Mouse (Mus musculus) large intestine, adult 2 months (tissue): Measurements from ENCODE around the gene Dnal1. TPM values are rescaled to one million over a fixed set of nuclear protein-coding genes. Genes with fewer than 3 reads are reported as not detected.

Source experiments
- DNase-seq: peaks from one replicate; pipeline ENCODE4 v3.0.0-alpha.2; 2012; ENCODE audit warnings: low read depth, low spot score
- WGBS: fragments of 180-500 bp; shearing (Covaris S2); methylation state at CpG from one replicate; pipeline ENCODE4 v1.1.7; 2018; 5-methylcytosine and 5-hydroxymethylcytosine counted together
- polyA plus RNA-seq: library from polyadenylated mRNA; depleted of rRNA; stranded (reverse); fragments of >200 nt; gene quantifications from 2 replicates; pipeline ENCODE4 v1.2.3, GENCODE M21; 2012

Gene Dnal1
- polyA plus RNA-seq, 1 experiment, result 0.69 TPM

GRCm38 (mm10) chr12:84119584-84119983 is 5.4 kb downstream of the Dnal1 start:
- no peak for DNase-seq
- WGBS, result 97% methylated on average over 5 of the region's 5 CpGs

- WGBS, result 83% methylated on average over 12 of the region's 12 CpGs
- DNase-seq, result no peak
Observed at GRCm38 (mm10) chr12:84125892-84126291, 11.7 kb downstream of the Dnal1 start.

GRCm38 (mm10) chr12:84126899-84127298 is 12.7 kb downstream of the Dnal1 start:
- 87% methylated on average over 2 of the region's 2 CpGs for WGBS
- no peak for DNase-seq

- DNase-seq, result no peak
- WGBS, result 92% methylated on average over 6 of the region's 6 CpGs
Observed at GRCm38 (mm10) chr12:84128576-84128975, 14.4 kb downstream of the Dnal1 start.

GRCm38 (mm10) chr12:84129931-84130330 is 15.8 kb downstream of the Dnal1 start:
- 94% methylated on average over 8 of the region's 8 CpGs for WGBS
- DNase-seq, result no peak

GRCm38 (mm10) chr12:84132265-84132664 is 18.1 kb downstream of the Dnal1 start:
- DNase-seq, result no peak

GRCm38 (mm10) chr12:84137131-84137530 is 23.0 kb downstream of the Dnal1 start:
- WGBS, result 94% methylated on average over 7 of the region's 7 CpGs
- DNase-seq, result no peak

More at GRCm38 (mm10) chr12:84132265-84132664, 18.1 kb downstream of the Dnal1 start:
- WGBS, result 79% methylated on average over 3 of the region's 3 CpGs

GRCm38 (mm10) chr12:84140135-84140534 is 26.0 kb downstream of the Dnal1 start:
- 59% methylated on average over 4 of the region's 4 CpGs for WGBS
- DNase-seq, result no peak

GRCm38 (mm10) chr12:84141271-84141670 is 27.1 kb downstream of the Dnal1 start:
- WGBS, result 69% methylated on average over 4 of the region's 4 CpGs
- DNase-seq, result no peak

GRCm38 (mm10) chr12:84142281-84143050 is 28.3 kb downstream of the Dnal1 start:
- DNase-seq, result no peak
- 61% methylated on average over 14 of the region's 14 CpGs for WGBS

GRCm38 (mm10) chr12:84147954-84148621 is 33.9 kb downstream of the Dnal1 start, which contains the start of gene Pnma1:
Gene Pnma1, minus strand, starts transcription at chr12:84148489.
- DNase-seq, result no peak

GRCm38 (mm10) chr12:84148622-84149012 is 34.5 kb downstream of the Dnal1 start:
- WGBS, result 20% methylated on average over 10 of the region's 10 CpGs
- no peak for DNase-seq

More at GRCm38 (mm10) chr12:84147954-84148621, 33.9 kb downstream of the Dnal1 start, which contains the start of gene Pnma1:
- 3% methylated on average over 50 of the region's 50 CpGs for WGBS

GRCm38 (mm10) chr12:84149971-84150370 is 35.8 kb downstream of the Dnal1 start:
- 95% methylated on average over 15 of the region's 15 CpGs for WGBS

GRCm38 (mm10) chr12:84150976-84151375 is 36.8 kb downstream of the Dnal1 start:
- 39% methylated on average over 6 of the region's 6 CpGs for WGBS
- DNase-seq, result no peak

More at GRCm38 (mm10) chr12:84149971-84150370, 35.8 kb downstream of the Dnal1 start:
- no peak for DNase-seq

GRCm38 (mm10) chr12:84151911-84152310 is 37.7 kb downstream of the Dnal1 start:
- 71% methylated on average over 10 of the region's 10 CpGs for WGBS
- no peak for DNase-seq

- WGBS, result 55% methylated on average over 32 of the region's 32 CpGs
- DNase-seq, result no peak
Observed at GRCm38 (mm10) chr12:84152352-84153190, 38.4 kb downstream of the Dnal1 start.

GRCm38 (mm10) chr12:84153414-84153813 is 39.2 kb downstream of the Dnal1 start:
- DNase-seq, result no peak
- 63% methylated on average over 6 of the region's 6 CpGs for WGBS

GRCm38 (mm10) chr12:84154786-84155522 is 40.8 kb downstream of the Dnal1 start:
- 64% methylated on average over 11 of the region's 11 CpGs for whole genome bisulfite sequencing
- no peak for DNase-seq

GRCm38 (mm10) chr12:84155523-84155871 is 41.3 kb downstream of the Dnal1 start:
- WGBS, result 47% methylated on average over 2 of the region's 2 CpGs
- no peak for DNase-seq
